Mouse (Mus musculus) liver, embryonic 15.5 days (tissue): ENCODE results near the gene Rbbp5. TPM values are rescaled to one million over a fixed set of nuclear protein-coding genes. Genes with fewer than 3 reads are reported as not detected.

Source experiments
- ATAC-seq: fragments of 200-750 bp; cut with Nextera tagmentation; 2 replicates; pipeline ENCODE4 v1.8.0; 2017; ENCODE audit warnings: moderate number of reproducible peaks, mild to moderate bottlenecking, moderate library complexity; ENCODE audit not compliant: insufficient read depth
- H3K27ac ChIP-seq: fragments of 300-500 bp; sonication (generic); replicated peaks from 2 replicates; pipeline ENCODE4 v1.5.1; 2015; ENCODE audit warnings: mild to moderate bottlenecking, inconsistent platforms
- H3K27me3 ChIP-seq: fragments of 300-500 bp; sonication (generic); 2 replicates; pipeline ENCODE4 v1.6.1; 2015; ENCODE audit warnings: mild to moderate bottlenecking, inconsistent platforms
- H3K36me3 ChIP-seq: fragments of 300-500 bp; sonication (generic); replicated peaks from 2 replicates; pipeline ENCODE4 v1.6.1; 2015; ENCODE audit warnings: moderate library complexity, mild to moderate bottlenecking, inconsistent platforms
- H3K4me1 ChIP-seq: fragments of 300-500 bp; sonication (generic); replicated peaks from 2 replicates; pipeline ENCODE4 v1.6.1; 2015; ENCODE audit warnings: inconsistent platforms
- H3K4me2 ChIP-seq: fragments of 300-500 bp; sonication (generic); 2 replicates; pipeline ENCODE4 v1.6.1; 2015; ENCODE audit warnings: moderate library complexity, mild to moderate bottlenecking, inconsistent platforms
- H3K4me3 ChIP-seq: fragments of 300-500 bp; sonication (generic); replicated peaks from 2 replicates; pipeline ENCODE4 v1.5.1; 2015; ENCODE audit warnings: mild to moderate bottlenecking, inconsistent platforms
- H3K9ac ChIP-seq: fragments of 300-500 bp; sonication (generic); 2 replicates; pipeline ENCODE4 v1.6.1; 2015; ENCODE audit warnings: moderate library complexity, mild to moderate bottlenecking, inconsistent platforms
- H3K9me3 ChIP-seq: fragments of 300-500 bp; sonication (generic); replicated peaks from 2 replicates; pipeline ENCODE4 v1.6.1; 2016; ENCODE audit warnings: inconsistent platforms
- WGBS: fragments of 180-500 bp; shearing (Covaris S2); methylation state at CpG from one replicate; pipeline ENCODE4 v1.1.7; 2015; ENCODE audit warnings: mixed read lengths; ENCODE audit not compliant: insufficient replicate concordance; 5-methylcytosine and 5-hydroxymethylcytosine counted together
- polyA plus RNA-seq: library from polyadenylated mRNA; unstranded; fragments of >200 nt; fragmentation: Nextera tagmentation; extraction: Ambion mirVana; gene quantifications from 2 replicates; pipeline ENCODE4 v1.2.1, GENCODE M21; 2015

Gene Rbbp5
- polyA plus RNA-seq, 1 experiment from 2014 or later: 21.5 TPM

- Histone ChIP-seq H3K9ac (no peak overlapping the region), H3K4me3 (no peak overlapping the region), H3K4me1 (no peaks in the 10 kb centered on the region), H3K4me2 (no peak overlapping the region), H3K9me3 (no peaks in the 10 kb centered on the region), H3K27me3 (no peaks in the 10 kb centered on the region), H3K27ac (no peak overlapping the region), H3K36me3 (peaks cover 92% of the 10 kb centered on the region)
- ATAC-seq: no peak
- 81% methylated on average over 2 of the region's 2 CpGs for WGBS
These were observed 23.4 kb downstream of the Rbbp5 start for GRCm38 (mm10) chr1:132500535-132500934.

DNA sequence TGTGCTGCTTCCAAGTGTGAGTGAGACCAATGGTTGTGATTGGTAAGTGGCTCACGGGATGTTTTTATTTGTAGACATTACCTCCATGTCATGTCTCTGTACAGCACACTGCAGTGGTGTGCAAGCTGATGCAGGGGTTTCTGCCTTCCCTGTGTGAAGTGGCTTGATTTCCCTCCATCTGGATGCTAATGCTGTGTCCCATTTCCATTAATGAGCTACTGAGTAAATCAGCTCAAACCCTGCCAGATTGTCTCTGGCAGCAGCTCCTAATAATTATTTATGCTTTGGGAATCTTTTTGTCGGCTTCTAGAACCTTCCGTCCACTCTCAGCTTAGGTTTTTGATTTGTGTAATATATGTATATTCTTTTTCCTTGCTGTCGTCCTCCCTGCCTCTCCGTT, 28.0 kb downstream of the Rbbp5 start:
- H3K9ac ChIP-seq: no peak overlapping the region
- H3K4me1 ChIP-seq: no peaks in the 10 kb centered on the region
- no peaks in the 10 kb centered on the region for H3K9me3 ChIP-seq
- H3K36me3 ChIP-seq: peaks cover 77% of the 10 kb centered on the region
- WGBS: 81% methylated on average over 5 of the region's 5 CpGs
- no peak overlapping the region for H3K4me3 ChIP-seq
- no peaks in the 10 kb centered on the region for H3K27me3 ChIP-seq
- no peak overlapping the region for H3K27ac ChIP-seq
- no peak for ATAC-seq
- H3K4me2 ChIP-seq: no peak overlapping the region

DNA sequence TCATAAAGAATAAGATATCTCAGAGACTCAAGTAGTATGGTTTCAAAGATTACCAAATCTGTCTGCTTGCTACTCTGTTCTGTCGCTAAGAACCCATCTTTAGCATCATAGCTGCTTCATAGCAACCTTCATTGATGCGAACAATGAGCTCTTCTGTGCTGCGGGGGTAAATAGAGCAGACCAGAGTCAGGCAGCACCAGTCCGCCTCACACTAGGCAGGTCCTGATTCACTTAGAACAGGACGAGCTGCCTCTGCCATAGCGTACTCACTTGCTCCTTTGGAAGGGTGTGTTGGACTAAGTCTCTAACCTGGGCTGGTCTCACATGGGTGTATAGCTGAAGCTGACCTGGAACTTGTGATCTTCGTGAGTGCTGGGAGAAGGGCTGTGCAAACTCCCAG, 28.9 kb downstream of the Rbbp5 start, which contains the start of gene Tmem81:
TSS of gene Tmem81 (plus strand) at position 173 of the 400 bp plus-strand sequence.
- no peak within 1 kb of the TSS for H3K9ac ChIP-seq
- WGBS: 86% methylated on average over 7 of the region's 7 CpGs
- H3K4me2 ChIP-seq: no peak within 1 kb of the TSS
- H3K4me3 ChIP-seq: no peak within 1 kb of the TSS
- no peaks in the 10 kb centered on the region for H3K27me3 ChIP-seq
- H3K4me1 ChIP-seq: no peaks in the 10 kb centered on the region
- peaks cover 68% of the 10 kb centered on the region for H3K36me3 ChIP-seq
- no peak for ATAC-seq
- no peak within 1 kb of the TSS for H3K27ac ChIP-seq
- H3K9me3 ChIP-seq: no peaks in the 10 kb centered on the region

GRCm38 (mm10) chr1:132506656-132507055, 29.5 kb downstream of the Rbbp5 start:
- peaks cover 62% of the 10 kb centered on the region for H3K36me3 ChIP-seq
- no peak for ATAC-seq
- whole genome bisulfite sequencing: 79% methylated on average over 7 of the region's 7 CpGs

DNA sequence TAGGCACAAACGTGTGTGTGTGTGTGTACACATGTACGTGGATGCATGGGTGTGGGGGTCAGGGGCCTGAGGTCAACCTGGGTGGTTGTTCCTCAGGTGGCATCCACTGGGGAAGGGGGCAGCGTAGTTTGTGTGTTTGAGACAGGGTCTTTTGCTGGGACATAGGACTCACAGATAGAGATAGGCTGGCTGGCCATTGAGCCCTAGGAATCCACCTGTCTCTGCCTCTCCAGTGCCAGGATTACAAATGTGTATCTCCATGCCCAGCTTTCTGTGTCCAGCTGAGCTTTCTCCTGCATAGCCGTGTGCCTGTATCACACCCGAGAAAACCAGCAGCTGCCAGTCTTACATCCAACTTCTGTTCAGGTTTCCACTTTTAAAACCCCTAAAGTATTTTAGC, 32.6 kb downstream of the Rbbp5 start:
- WGBS: 77% methylated on average over 5 of the region's 5 CpGs
- Histone ChIP-seq H3K4me2 (no peak overlapping the region), H3K36me3 (peaks cover 34% of the 10 kb centered on the region), H3K27ac (no peak overlapping the region), H3K4me1 (no peaks in the 10 kb centered on the region), H3K9ac (no peak overlapping the region), H3K4me3 (no peak overlapping the region), H3K9me3 (no peaks in the 10 kb centered on the region), H3K27me3 (no peaks in the 10 kb centered on the region)
- no peak for ATAC-seq

More at GRCm38 (mm10) chr1:132506656-132507055, 29.5 kb downstream of the Rbbp5 start:
- no peak overlapping the region for H3K27ac ChIP-seq
- H3K4me1 ChIP-seq: no peaks in the 10 kb centered on the region
- H3K9ac ChIP-seq: no peak overlapping the region
- no peak overlapping the region for H3K4me2 ChIP-seq
- H3K4me3 ChIP-seq: no peak overlapping the region
- no peaks in the 10 kb centered on the region for H3K27me3 ChIP-seq
- no peaks in the 10 kb centered on the region for H3K9me3 ChIP-seq

DNA sequence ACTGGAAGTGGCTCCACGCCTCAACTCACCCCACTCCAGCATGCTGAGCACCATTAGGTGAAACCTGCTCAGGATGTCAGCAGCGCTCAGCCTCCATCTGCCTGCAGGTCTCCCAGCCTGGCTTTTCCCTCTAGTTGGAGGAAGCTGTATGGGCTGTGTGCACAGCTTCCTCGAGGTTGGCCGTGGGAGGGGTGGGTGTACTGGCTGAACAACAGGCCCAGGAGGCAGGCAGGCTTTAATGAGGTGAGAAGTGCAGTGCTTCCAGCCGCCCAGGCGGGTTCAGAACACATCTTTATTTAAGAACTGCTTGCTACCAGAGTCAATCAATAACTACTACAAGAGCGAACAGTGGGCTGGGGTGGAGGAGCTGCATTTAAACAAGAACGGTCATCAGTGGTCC, 34.4 kb downstream of the Rbbp5 start:
- Histone ChIP-seq H3K27ac (no peak overlapping the region), H3K36me3 (peaks cover 18% of the 10 kb centered on the region), H3K4me3 (no peak overlapping the region), H3K9me3 (no peaks in the 10 kb centered on the region), H3K27me3 (peaks cover 2% of the 10 kb centered on the region; the same call in 1 of the 2 replicates), H3K4me2 (no peak overlapping the region), H3K9ac (no peak overlapping the region), H3K4me1 (no peaks in the 10 kb centered on the region)
- 47% methylated on average over 8 of the region's 8 CpGs for WGBS
- no peak for ATAC-seq

- H3K4me3 ChIP-seq: no peak overlapping the region
- peaks cover 12% of the 10 kb centered on the region for H3K36me3 ChIP-seq
- no peaks in the 10 kb centered on the region for H3K4me1 ChIP-seq
- no peaks in the 10 kb centered on the region for H3K9me3 ChIP-seq
- WGBS: 65% methylated on average over 8 of the region's 8 CpGs
- H3K4me2 ChIP-seq: no peak overlapping the region
- H3K27ac ChIP-seq: no peak overlapping the region
- no peak for ATAC-seq
- no peak overlapping the region for H3K9ac ChIP-seq
- H3K27me3 ChIP-seq: peaks cover 2% of the 10 kb centered on the region; the same call in 1 of the 2 replicates
These were observed 34.9 kb downstream of the Rbbp5 start for GRCm38 (mm10) chr1:132512106-132512505.

DNA sequence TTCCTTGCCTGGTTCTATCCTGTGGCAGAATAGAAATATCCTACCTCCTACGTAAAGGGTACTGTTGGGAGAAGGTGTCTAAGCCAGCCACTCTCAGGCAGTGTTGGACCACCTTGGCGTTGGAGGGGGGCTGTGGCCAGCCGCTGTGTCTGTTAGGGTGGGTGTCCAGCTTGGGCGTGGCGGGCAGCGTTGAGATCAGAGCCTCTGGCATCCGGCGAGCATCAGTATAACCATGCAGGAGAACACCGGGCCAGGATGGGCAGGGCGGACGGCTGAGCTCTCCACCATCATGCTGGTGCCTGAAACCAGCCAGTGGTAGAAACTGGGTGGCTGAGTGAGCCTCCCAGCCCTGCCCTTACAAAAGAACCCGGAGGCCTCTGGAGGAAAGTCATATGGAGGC, 38.2 kb downstream of the Rbbp5 start:
- peaks cover 2% of the 10 kb centered on the region; the same call in 1 of the 2 replicates for H3K27me3 ChIP-seq
- no peaks in the 10 kb centered on the region for H3K9me3 ChIP-seq
- no peak overlapping the region for H3K9ac ChIP-seq
- no peak overlapping the region for H3K4me2 ChIP-seq
- no peak overlapping the region for H3K27ac ChIP-seq
- no peak for ATAC-seq
- H3K36me3 ChIP-seq: no peaks in the 10 kb centered on the region
- H3K4me1 ChIP-seq: peaks cover 4% of the 10 kb centered on the region
- 75% methylated on average over 12 of the region's 12 CpGs for WGBS
- no peak overlapping the region for H3K4me3 ChIP-seq

- no peak overlapping the region for H3K9ac ChIP-seq
- peaks cover 7% of the 10 kb centered on the region for H3K4me1 ChIP-seq
- ATAC-seq: no peak
- H3K27ac ChIP-seq: no peak overlapping the region
- no peak overlapping the region for H3K4me3 ChIP-seq
- no peaks in the 10 kb centered on the region for H3K36me3 ChIP-seq
- WGBS: 76% methylated on average over 11 of the region's 11 CpGs
- H3K27me3 ChIP-seq: peaks cover 2% of the 10 kb centered on the region; the same call in 1 of the 2 replicates
- no peak overlapping the region for H3K4me2 ChIP-seq
- no peaks in the 10 kb centered on the region for H3K9me3 ChIP-seq
These were observed 39.6 kb downstream of the Rbbp5 start for GRCm38 (mm10) chr1:132516776-132517175.

DNA sequence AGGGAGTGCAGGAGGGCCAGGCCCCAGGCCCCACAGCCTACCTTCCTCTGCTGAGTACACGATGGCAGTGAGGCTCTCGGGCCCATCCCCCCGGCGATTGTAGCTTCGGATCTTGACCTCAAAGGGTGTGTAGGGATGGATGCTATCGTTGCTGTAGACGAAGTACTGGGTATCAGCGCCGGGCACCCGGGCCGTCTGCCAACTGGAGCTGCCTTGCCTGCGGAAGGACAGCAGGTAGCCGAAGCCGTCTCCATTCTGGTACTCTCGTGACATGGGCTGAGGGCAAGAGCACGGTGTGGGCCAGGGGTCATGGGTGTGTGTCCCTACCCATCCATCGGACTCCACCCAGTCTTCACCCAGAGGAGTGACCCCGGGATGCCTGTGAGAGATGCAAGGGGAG, 41.5 kb downstream of the Rbbp5 start:
- no peak for ATAC-seq
- 71% methylated on average over 18 of the region's 18 CpGs for WGBS
- H3K4me1 ChIP-seq: peaks cover 7% of the 10 kb centered on the region
- no peaks in the 10 kb centered on the region for H3K9me3 ChIP-seq
- H3K27ac ChIP-seq: no peak overlapping the region
- no peak overlapping the region for H3K4me2 ChIP-seq
- no peak overlapping the region for H3K4me3 ChIP-seq
- no peak overlapping the region for H3K9ac ChIP-seq
- H3K27me3 ChIP-seq: peaks cover 2% of the 10 kb centered on the region; the same call in 1 of the 2 replicates
- H3K36me3 ChIP-seq: no peaks in the 10 kb centered on the region

GRCm38 (mm10) chr1:132519734-132520133, 42.6 kb downstream of the Rbbp5 start:
- Histone ChIP-seq H3K36me3 (no peaks in the 10 kb centered on the region), H3K27ac (no peak overlapping the region), H3K9me3 (no peaks in the 10 kb centered on the region), H3K4me1 (peaks cover 7% of the 10 kb centered on the region), H3K4me2 (no peak overlapping the region), H3K27me3 (peaks cover 2% of the 10 kb centered on the region; the same call in 1 of the 2 replicates), H3K9ac (no peak overlapping the region), H3K4me3 (no peak overlapping the region)
- no peak for ATAC-seq
- WGBS: 72% methylated on average over 11 of the region's 11 CpGs

DNA sequence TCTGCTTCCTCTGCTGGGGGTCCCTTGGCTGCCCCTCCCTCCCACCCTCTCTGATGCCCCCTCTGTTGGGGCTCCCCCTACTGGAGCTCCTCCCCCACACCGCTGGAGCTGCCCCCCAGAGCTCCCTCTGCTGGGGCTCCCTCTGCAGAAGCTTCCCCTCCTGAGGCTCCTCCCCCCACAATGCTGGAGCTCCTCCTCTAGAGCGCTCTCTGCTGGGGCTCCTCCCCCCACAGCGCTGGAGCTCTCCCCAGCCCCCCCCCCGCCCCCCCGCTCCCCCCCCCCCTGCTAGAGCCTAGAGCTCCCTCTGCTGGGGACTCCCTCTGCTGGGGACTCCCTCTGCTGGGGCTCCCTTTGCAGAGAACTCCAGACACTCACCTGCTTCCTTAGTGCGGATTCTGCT, 43.6 kb downstream of the Rbbp5 start:
- Histone ChIP-seq H3K27me3 (peaks cover 12% of the 10 kb centered on the region), H3K4me3 (no peak overlapping the region), H3K9ac (no peak overlapping the region), H3K27ac (no peak overlapping the region), H3K9me3 (no peaks in the 10 kb centered on the region), H3K36me3 (no peaks in the 10 kb centered on the region), H3K4me1 (peaks cover 7% of the 10 kb centered on the region), H3K4me2 (no peak overlapping the region)
- ATAC-seq: peak; percentile 43; the same call in 1 of the 2 replicates
- 11% methylated on average over 6 of the region's 6 CpGs for WGBS
